In the genomic region with DNA sequence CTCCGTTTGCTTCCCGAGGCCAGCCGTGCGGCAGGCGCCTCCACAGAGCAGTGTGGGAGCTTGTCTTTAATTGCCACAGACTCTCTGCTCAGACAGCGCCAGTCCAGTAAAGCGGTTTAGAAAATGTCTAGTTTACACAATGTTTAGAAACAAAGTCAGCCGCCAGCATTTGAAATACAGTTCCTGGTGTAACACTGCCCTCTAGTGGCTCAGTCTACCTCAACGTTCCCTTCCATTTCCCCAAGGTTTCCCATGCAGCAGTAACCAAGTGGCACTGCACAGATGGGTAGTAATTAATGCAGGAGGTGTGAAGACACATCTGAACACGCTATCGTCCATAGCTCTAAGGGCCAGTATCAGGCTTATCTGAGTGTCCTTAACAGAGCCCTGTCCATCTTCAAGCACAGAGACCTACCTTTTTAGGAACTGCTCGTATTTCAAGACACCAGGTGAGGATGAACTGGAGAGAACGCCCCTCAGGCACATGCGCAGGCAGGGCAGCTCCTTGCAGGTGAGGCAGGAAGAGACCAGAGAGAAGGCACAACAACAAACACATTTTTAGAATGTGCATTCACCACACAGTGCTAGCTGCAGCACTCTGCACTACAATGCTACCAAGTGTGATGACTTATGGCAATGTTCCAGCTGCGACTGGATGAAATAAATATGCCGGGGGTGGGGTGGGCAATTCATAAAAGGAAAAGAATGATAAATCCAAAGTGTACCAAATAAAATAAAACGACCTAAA, we compare ENCODE assay signal across 8 mouse cellular contexts. TPM values are rescaled to one million over a fixed set of nuclear protein-coding genes. Genes with fewer than 3 reads are reported as not detected.
DNase-seq lines count a peak whose midpoint lies in the region; ATAC-seq lines count a peak whose summit lies in the region.

No protein-coding gene starts in this region.

- H3K4me1 ChIP-seq in forebrain, embryonic 13.5 days, result peaks cover 3% of the 10 kb centered on the region; the same call in 1 of the 2 replicates
- H3K4me1 ChIP-seq in intestine, embryonic 16.5 days (ENCODE audit: control insufficient read depth, insufficient read depth, low read length), result peaks cover 10% of the 10 kb centered on the region

- H3K27me3 ChIP-seq in forebrain, embryonic 13.5 days, result no peaks in the 10 kb centered on the region
- H3K27me3 ChIP-seq in intestine, embryonic 16.5 days (replicated peaks; ENCODE audit: control insufficient read depth, insufficient read depth, low read length), result no peaks in the 10 kb centered on the region

- no peak overlapping the region for H3K27ac ChIP-seq in forebrain, embryonic 13.5 days
- no peak overlapping the region for H3K27ac ChIP-seq in intestine, embryonic 16.5 days (ENCODE audit: low read length)

- 68% methylated on average over 17 of the region's 17 CpGs for WGBS in forebrain, embryonic 13.5 days
- WGBS in intestine, embryonic 16.5 days, result 59% methylated on average over 17 of the region's 17 CpGs

- H3K4me2 ChIP-seq in forebrain, embryonic 13.5 days, result no peak overlapping the region
- H3K4me2 ChIP-seq in intestine, embryonic 16.5 days (ENCODE audit: low read depth, low read length), result no peak overlapping the region

- no peaks in the 10 kb centered on the region for H3K9me3 ChIP-seq in forebrain, embryonic 13.5 days (replicated peaks)
- no peaks in the 10 kb centered on the region for H3K9me3 ChIP-seq in intestine, embryonic 16.5 days (ENCODE audit: control insufficient read depth, low read length)

- H3K9ac ChIP-seq in forebrain, embryonic 13.5 days, result no peak overlapping the region
- no peak overlapping the region for H3K9ac ChIP-seq in intestine, embryonic 16.5 days (ENCODE audit: low read depth, low read length)

- no peak overlapping the region for H3K4me3 ChIP-seq in forebrain, embryonic 13.5 days
- no peak overlapping the region for H3K4me3 ChIP-seq in intestine, embryonic 16.5 days (ENCODE audit: low read length)

- peak; percentile 84 for ATAC-seq in forebrain, embryonic 13.5 days
- ATAC-seq in intestine, embryonic 16.5 days, result peak; percentile 26; the same call in 1 of the 2 replicates

- peak; percentile 25 for DNase-seq in 3134 (ENCODE audit: extremely low read depth, insufficient read length, low spot score)
- peak; percentile 9 to 24 for DNase-seq in CD8-positive naive resting alpha-beta T cell, adult 2 months (ENCODE audit: low read depth in 2 of 2, low spot score in 2 of 2)
- DNase-seq in c-Kit-positive CD71-positive TER-119-negative erythroid progenitor cells, embryonic 14.5 days (ENCODE audit: low read depth), result peak; percentile 28
- DNase-seq in left cerebral cortex, postnatal 4 days, result peak; percentile 50
- peak; percentile 59 for DNase-seq in naive thymus-derived CD4-positive, alpha-beta T cell, adult 2 months (ENCODE audit: low read depth)
- DNase-seq in urinary bladder, postnatal 36 days (ENCODE audit: low spot score in 2 of 2), result peak; percentile 20 to 44

- peaks cover 67% of the 10 kb centered on the region for H3K36me3 ChIP-seq in forebrain, embryonic 13.5 days (ENCODE audit: poor library complexity, severe bottlenecking)
- H3K36me3 ChIP-seq in intestine, embryonic 16.5 days (ENCODE audit: control insufficient read depth, insufficient read depth, low read length), result 0 out of 2 replicates have a peak, but pooled peaks cover 3% of the 10 kb centered on the region

- intact Hi-C loops in left cerebral cortex, postnatal 4 days (cut with DNase I), result loop anchor here (5.0 kb wide), 1 partner anchor 1457 kb away; no protein-coding TSS in a partner anchor

RNA-seq across cellular contexts. Expression of a gene that starts 12.2 kb away (rescaled TPM):
- 13.0 and 13.3 TPM in 2 replicates for polyA plus RNA-seq in forebrain, embryonic 13.5 days (2015; fragmentation: Nextera tagmentation; extraction: Ambion mirVana)
- polyA plus RNA-seq in intestine, embryonic 16.5 days (2015; fragmentation: Nextera tagmentation; extraction: Ambion mirVana), result 12.6 and 14.6 TPM in 2 replicates
- 10 to 100 TPM; 11.7 to 12.4 TPM for total RNA-seq in left cerebral cortex, postnatal 4 days (2021)

RNA-seq across cellular contexts. Expression of a gene that starts 12.3 kb away (rescaled TPM):
- polyA plus RNA-seq in forebrain, embryonic 13.5 days (2015; fragmentation: Nextera tagmentation; extraction: Ambion mirVana), result 32.3 and 34.9 TPM in 2 replicates
- 33.1 and 33.7 TPM in 2 replicates for polyA plus RNA-seq in intestine, embryonic 16.5 days (2015; fragmentation: Nextera tagmentation; extraction: Ambion mirVana)
- 10 to 100 TPM; 13.3 to 13.5 TPM for total RNA-seq in left cerebral cortex, postnatal 4 days (2021)

RNA-seq across cellular contexts. Expression of a gene that starts 27.5 kb away (rescaled TPM):
- polyA plus RNA-seq in forebrain, embryonic 13.5 days (2015; fragmentation: Nextera tagmentation; extraction: Ambion mirVana), result 1.5 and 1.9 TPM in 2 replicates
- polyA plus RNA-seq in intestine, embryonic 16.5 days (2015; fragmentation: Nextera tagmentation; extraction: Ambion mirVana), result 0.17 and 0.45 TPM in 2 replicates
- 10 to 100 TPM; 20.5 to 24.7 TPM for total RNA-seq in left cerebral cortex, postnatal 4 days (2021)
